Mouse (Mus musculus) heart, embryonic 10.5 days (tissue): ENCODE data around the gene Ifrd2. TPM values are rescaled to one million over a fixed set of nuclear protein-coding genes. Genes with fewer than 3 reads are reported as not detected.
"Not testable (repeated sequence)": the region's sequence is repeated elsewhere in the genome, so short reads cannot be mapped to it uniquely, and the experiment has no call there.

Experiments used
- DNase-seq: peaks from one replicate; pipeline ENCODE4 v3.0.0-alpha.2; 2017; ENCODE audit warnings: low spot score
- H3K27ac ChIP-seq: fragments of 300-500 bp; sonication (generic); 2 replicates; pipeline ENCODE4 v1.5.1; 2016; ENCODE audit warnings: mild to moderate bottlenecking
- H3K27me3 ChIP-seq: fragments of 300-500 bp; sonication (generic); 2 replicates; pipeline ENCODE4 v1.6.1; 2016; ENCODE audit warnings: mild to moderate bottlenecking; ENCODE audit not compliant: poor library complexity, insufficient read depth, severe bottlenecking
- H3K36me3 ChIP-seq: fragments of 300-500 bp; sonication (generic); 2 replicates; pipeline ENCODE4 v1.6.1; 2016; ENCODE audit warnings: mild to moderate bottlenecking, moderate library complexity
- H3K4me1 ChIP-seq: fragments of 300-500 bp; sonication (generic); 2 replicates; pipeline ENCODE4 v1.6.1; 2016; ENCODE audit warnings: mild to moderate bottlenecking
- H3K4me3 ChIP-seq: fragments of 300-500 bp; sonication (generic); 2 replicates; pipeline ENCODE4 v1.5.1; 2016; ENCODE audit warnings: mild to moderate bottlenecking, moderate library complexity
- H3K9me3 ChIP-seq: fragments of 300-500 bp; sonication (generic); 2 replicates; pipeline ENCODE4 v1.6.1; 2016; ENCODE audit warnings: mild to moderate bottlenecking, moderate library complexity
- WGBS: fragments of 180-500 bp; shearing (Covaris S2); methylation state at CpG from one replicate; pipeline ENCODE4 v1.1.7; 2016; 5-methylcytosine and 5-hydroxymethylcytosine counted together
- polyA plus RNA-seq: library from polyadenylated mRNA; unstranded; fragments of >200 nt; fragmentation: Nextera tagmentation; extraction: Ambion mirVana; gene quantifications from 2 replicates; pipeline ENCODE4 v1.2.1, GENCODE M21; 2016

Gene Ifrd2
- polyA plus RNA-seq, 1 experiment from 2014 or later = 62.8 TPM

DNA sequence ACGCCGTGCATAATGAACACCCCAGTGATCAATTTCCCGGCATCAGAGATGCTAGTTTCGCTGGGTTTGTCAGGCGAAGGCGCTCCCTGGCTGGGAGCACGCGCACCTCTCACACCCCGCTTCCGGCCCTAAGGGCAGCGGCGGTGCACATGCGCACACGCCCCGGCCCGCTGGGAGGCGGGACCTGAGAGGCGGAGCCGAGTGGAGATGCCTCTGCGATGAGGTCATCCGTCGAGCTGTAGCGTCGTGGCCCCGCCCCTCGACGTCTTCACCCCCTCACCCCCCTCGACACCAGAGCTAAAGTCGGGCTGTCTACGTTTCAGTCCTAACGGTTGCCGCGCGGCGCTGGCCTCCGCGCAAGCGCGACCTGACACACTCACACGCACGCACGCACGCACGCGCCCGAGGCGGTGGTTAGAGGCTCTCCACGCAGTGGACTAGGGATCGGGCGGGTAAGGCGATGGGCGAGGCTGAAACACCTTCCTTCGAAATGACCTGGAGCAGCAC lies 33.1 kb upstream of the Ifrd2 start:
- Histone ChIP-seq H3K27me3 (peaks cover 32% of the 10 kb centered on the region), H3K4me1 (peaks cover 62% of the 10 kb centered on the region), H3K27ac (peak overlapping the region; percentile 96), H3K9me3 (no peaks in the 10 kb centered on the region), H3K36me3 (peaks cover 31% of the 10 kb centered on the region), H3K4me3 (peak overlapping the region; percentile 84)
- 0% methylated on average over 53 of the region's 53 CpGs for WGBS
- peak; percentile 99 for DNase-seq

DNA sequence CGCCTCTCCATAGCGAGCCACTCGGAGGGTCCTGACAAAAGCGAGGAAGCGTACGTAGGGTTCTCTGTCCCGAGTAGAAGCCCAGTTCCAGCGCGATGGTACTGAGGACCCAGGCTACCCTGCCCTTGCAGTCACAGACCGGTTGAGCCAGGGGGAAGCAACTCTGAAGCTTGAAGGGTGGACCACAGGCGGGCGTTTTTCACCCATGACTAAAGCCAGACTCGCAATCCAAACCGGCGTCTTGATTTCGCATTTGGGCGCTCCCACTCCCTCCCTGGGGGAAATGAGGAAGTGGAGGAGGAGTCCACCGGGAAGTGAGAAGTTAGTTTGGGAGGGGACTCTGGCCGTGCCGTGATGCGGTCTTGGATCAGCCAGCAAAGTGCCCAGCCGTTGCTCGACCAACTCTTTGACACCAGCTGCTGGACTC lies 32.4 kb upstream of the Ifrd2 start:
- peak overlapping the region; percentile 96 for H3K27ac ChIP-seq
- H3K4me1 ChIP-seq = peaks cover 56% of the 10 kb centered on the region
- peaks cover 25% of the 10 kb centered on the region for H3K27me3 ChIP-seq
- H3K9me3 ChIP-seq = no peaks in the 10 kb centered on the region
- H3K36me3 ChIP-seq = peaks cover 37% of the 10 kb centered on the region
- DNase-seq = peak; percentile 87
- H3K4me3 ChIP-seq = peak overlapping the region; percentile 84
- WGBS = under 1% methylated on average over 23 of the region's 23 CpGs

GRCm38 (mm10) chr9:107555701-107556100 lies 31.7 kb upstream of the Ifrd2 start:
- Histone ChIP-seq H3K27ac (peak overlapping the region; percentile 96), H3K4me1 (peaks cover 50% of the 10 kb centered on the region), H3K36me3 (peaks cover 44% of the 10 kb centered on the region), H3K9me3 (no peaks in the 10 kb centered on the region), H3K27me3 (peaks cover 18% of the 10 kb centered on the region), H3K4me3 (peak overlapping the region; percentile 84)
- DNase-seq = no peak
- 38% methylated on average over 2 of the region's 2 CpGs for WGBS

GRCm38 (mm10) chr9:107556346-107556745 lies 31.1 kb upstream of the Ifrd2 start:
- WGBS = 67% methylated on average over 3 of the region's 3 CpGs
- Histone ChIP-seq H3K4me1 (peaks cover 43% of the 10 kb centered on the region), H3K27me3 (peaks cover 12% of the 10 kb centered on the region; the same call in 1 of the 2 replicates), H3K27ac (peak overlapping the region; percentile 96; the same call in 1 of the 2 replicates), H3K4me3 (peak overlapping the region; percentile 84), H3K9me3 (no peaks in the 10 kb centered on the region), H3K36me3 (peaks cover 50% of the 10 kb centered on the region)
- DNase-seq = no peak

GRCm38 (mm10) chr9:107563029-107563581 lies 24.3 kb upstream of the Ifrd2 start, which contains the start of gene Tusc2:
Gene Tusc2 (plus strand): TSS chr9:107563255.
- Histone ChIP-seq H3K4me1 (peaks cover 38% of the 10 kb centered on the region), H3K27ac (peak within 1 kb of the TSS; percentile 85), H3K4me3 (peak within 1 kb of the TSS; percentile 91), H3K9me3 (no peaks in the 10 kb centered on the region), H3K36me3 (peaks cover 58% of the 10 kb centered on the region), H3K27me3 (no peaks in the 10 kb centered on the region)
- peak; percentile 99 for DNase-seq
- WGBS = under 1% methylated on average over 46 of the region's 46 CpGs

- H3K36me3 ChIP-seq = peaks cover 37% of the 10 kb centered on the region
- H3K4me3 ChIP-seq = not testable (repeated sequence)
Observed at GRCm38 (mm10) chr9:107565556-107565955, 21.9 kb upstream of the Ifrd2 start.

GRCm38 (mm10) chr9:107566041-107566709 lies 21.3 kb upstream of the Ifrd2 start:
- peaks cover 63% of the 10 kb centered on the region for H3K4me1 ChIP-seq
- peak overlapping the region; percentile 97 for H3K27ac ChIP-seq
- WGBS = 54% methylated on average over 15 of the region's 15 CpGs
- peaks cover 37% of the 10 kb centered on the region for H3K36me3 ChIP-seq
- no peaks in the 10 kb centered on the region for H3K9me3 ChIP-seq
- no peaks in the 10 kb centered on the region for H3K27me3 ChIP-seq
- no peak for DNase-seq
- H3K4me3 ChIP-seq = peak overlapping the region; percentile 81; the same call in 1 of the 2 replicates

More at GRCm38 (mm10) chr9:107565556-107565955, 21.9 kb upstream of the Ifrd2 start:
- Histone ChIP-seq H3K4me1 (peaks cover 57% of the 10 kb centered on the region), H3K27ac (peak overlapping the region; percentile 44; the same call in 1 of the 2 replicates)
- not testable (repeated sequence) for H3K27me3 ChIP-seq, DNase-seq, H3K9me3 ChIP-seq
- WGBS = 47% methylated on average over 5 of the region's 5 CpGs

DNA sequence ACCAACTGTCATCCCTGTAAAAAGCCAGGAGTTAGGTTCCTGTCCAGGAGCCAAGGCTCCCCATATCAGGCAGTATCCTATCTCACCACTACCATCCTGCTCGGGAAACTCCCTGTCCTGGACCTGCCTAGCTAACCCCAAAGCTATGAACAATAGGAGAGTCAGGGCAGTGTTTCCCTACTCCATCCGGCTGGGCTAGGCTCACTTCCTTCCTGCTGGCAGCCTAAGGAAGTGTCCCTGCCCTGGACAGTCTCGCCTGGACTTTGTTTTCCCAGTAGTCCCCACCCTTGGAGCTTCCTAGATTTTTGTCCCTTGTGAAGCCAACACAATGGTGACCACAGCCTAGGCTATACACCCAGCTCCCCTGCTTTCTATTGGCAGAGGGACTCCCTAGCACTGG lies 20.6 kb upstream of the Ifrd2 start:
- Histone ChIP-seq H3K27ac (peak overlapping the region; percentile 97), H3K9me3 (no peaks in the 10 kb centered on the region), H3K27me3 (no peaks in the 10 kb centered on the region), H3K4me1 (peaks cover 70% of the 10 kb centered on the region), H3K4me3 (peak overlapping the region; percentile 81), H3K36me3 (peaks cover 37% of the 10 kb centered on the region)
- WGBS = 49% methylated on average over 3 of the region's 3 CpGs
- DNase-seq = no peak

- WGBS = 6% methylated on average over 18 of the region's 18 CpGs
- Histone ChIP-seq H3K36me3 (peaks cover 41% of the 10 kb centered on the region), H3K4me1 (peaks cover 75% of the 10 kb centered on the region), H3K27ac (peak within 1 kb of the TSS; percentile 97), H3K9me3 (no peaks in the 10 kb centered on the region), H3K27me3 (no peaks in the 10 kb centered on the region), H3K4me3 (peak within 1 kb of the TSS; percentile 81)
- DNase-seq = no peak
Observed at GRCm38 (mm10) chr9:107567702-107568319, 19.6 kb upstream of the Ifrd2 start, which contains the start of gene Hyal2. Gene Hyal2 (plus strand): TSS chr9:107567945.

DNA sequence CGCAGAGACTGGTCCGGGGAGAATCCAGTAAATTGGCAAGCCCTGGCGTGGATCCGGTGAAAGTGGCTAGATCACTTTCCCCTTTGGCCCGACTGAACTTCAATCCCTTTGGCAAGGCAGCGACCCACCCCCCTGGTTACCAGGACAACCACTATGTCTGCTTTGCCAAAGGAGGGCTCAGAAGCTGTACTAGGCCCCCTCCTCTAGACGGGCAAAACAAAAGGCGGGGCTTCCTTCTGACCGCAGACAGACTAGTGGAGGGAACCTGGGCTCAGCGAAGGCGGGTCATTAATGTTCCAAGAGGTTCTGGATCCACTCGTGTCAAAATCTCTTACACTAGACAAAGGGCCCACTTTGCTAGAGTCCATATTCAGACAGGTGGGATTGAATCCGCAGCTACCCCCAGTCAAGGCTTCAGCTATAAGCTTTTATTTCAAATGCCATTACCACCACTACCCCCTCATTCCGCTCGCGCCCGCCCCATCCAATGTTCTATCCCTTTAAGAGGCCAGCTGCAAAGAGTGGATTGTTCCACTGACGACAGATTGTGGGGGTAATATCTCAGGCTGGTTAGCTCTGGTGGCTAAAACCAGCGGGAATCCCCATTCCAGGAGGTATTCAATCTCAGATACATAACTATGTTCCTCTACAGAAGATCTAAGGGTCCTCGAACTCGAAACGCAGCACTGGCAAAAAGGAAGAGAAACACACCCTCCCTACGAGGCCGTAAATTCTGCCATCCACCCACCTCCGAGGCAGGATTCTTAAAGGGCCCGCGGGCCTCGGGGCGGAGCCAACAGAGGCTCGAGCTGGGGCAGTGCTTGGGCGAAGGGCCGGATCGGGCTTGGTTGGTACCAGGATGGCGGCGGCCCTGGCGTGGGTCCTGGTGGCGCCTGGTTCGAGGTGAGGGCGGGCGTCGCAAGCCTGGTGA lies 18.8 kb upstream of the Ifrd2 start:
- DNase-seq = peak; percentile 94
- H3K27ac ChIP-seq = peak overlapping the region; percentile 97
- H3K4me3 ChIP-seq = peak overlapping the region; percentile 81
- no peaks in the 10 kb centered on the region for H3K27me3 ChIP-seq
- H3K36me3 ChIP-seq = peaks cover 48% of the 10 kb centered on the region
- H3K9me3 ChIP-seq = no peaks in the 10 kb centered on the region
- under 1% methylated on average over 41 of the region's 41 CpGs for WGBS
- H3K4me1 ChIP-seq = peaks cover 73% of the 10 kb centered on the region

DNA sequence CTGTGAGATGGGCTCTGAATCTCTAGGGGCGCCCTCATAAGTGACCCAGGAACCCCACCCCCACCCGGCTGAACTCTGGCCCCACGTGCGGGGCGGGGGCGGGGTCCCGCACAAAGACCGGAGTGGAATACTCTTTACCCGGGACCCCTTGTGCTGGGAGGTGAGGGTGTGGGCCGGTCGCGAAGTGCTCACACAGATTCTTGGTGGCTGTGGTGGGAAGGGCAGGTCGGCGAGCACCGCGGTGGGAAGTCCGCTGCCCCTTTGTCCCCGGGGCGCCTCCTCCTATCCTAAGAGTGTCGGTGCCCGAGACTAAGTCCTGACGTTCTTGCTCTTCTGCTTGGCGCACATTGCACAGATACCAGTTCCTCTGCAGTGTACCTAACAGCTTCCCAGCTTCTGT lies 18.2 kb upstream of the Ifrd2 start:
- H3K36me3 ChIP-seq = peaks cover 51% of the 10 kb centered on the region
- peaks cover 66% of the 10 kb centered on the region for H3K4me1 ChIP-seq
- under 1% methylated on average over 23 of the region's 23 CpGs for WGBS
- H3K9me3 ChIP-seq = no peaks in the 10 kb centered on the region
- H3K27ac ChIP-seq = peak overlapping the region; percentile 97
- H3K27me3 ChIP-seq = no peaks in the 10 kb centered on the region
- no peak for DNase-seq
- peak overlapping the region; percentile 81 for H3K4me3 ChIP-seq

GRCm38 (mm10) chr9:107570016-107570415 lies 17.4 kb upstream of the Ifrd2 start:
- Histone ChIP-seq H3K9me3 (no peaks in the 10 kb centered on the region), H3K4me3 (peak overlapping the region; percentile 81), H3K27ac (peak overlapping the region; percentile 97), H3K36me3 (peaks cover 51% of the 10 kb centered on the region), H3K27me3 (no peaks in the 10 kb centered on the region), H3K4me1 (peaks cover 64% of the 10 kb centered on the region)
- no peak for DNase-seq
- 53% methylated on average over 13 of the region's 13 CpGs for WGBS
